Mouse (Mus musculus): ENCODE measurements around the gene Ank2. TPM values are rescaled to one million over a fixed set of nuclear protein-coding genes. Genes with fewer than 3 reads are reported as not detected.

Gene Ank2
- polyA plus RNA-seq, 1 experiment from 2014 or later = 37.0 TPM

DNA sequence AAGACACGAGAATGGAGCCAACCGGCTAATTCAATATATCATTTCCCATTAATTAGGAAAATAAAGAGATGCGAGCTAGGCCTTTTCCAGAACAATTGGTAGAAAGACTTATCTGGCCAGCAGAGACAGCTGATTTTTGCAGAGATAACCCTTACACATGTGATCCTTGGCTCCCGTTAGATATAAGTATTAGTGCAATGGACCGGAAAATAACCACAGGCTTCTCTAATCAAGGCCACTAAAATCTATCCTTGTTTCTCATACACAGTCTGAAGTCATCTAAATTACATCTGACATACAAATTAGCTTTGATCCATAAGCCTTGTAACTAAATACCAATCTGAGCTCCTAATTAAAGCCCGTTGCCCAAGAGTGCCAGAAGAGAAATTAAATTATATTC lies 181.5 kb downstream of the Ank2 start:
- Histone ChIP-seq H3K4me3 (ENCODE audit: low read depth, low read length) (no peak overlapping the region), H3K9me3 (ENCODE audit: control insufficient read depth, low read length) (no peaks in the 10 kb centered on the region), H3K27me3 (replicated peaks; ENCODE audit: control insufficient read depth, insufficient read depth, low read length) (no peaks in the 10 kb centered on the region), H3K36me3 (ENCODE audit: control insufficient read depth, insufficient read depth, low read length) (no peaks in the 10 kb centered on the region), H3K27ac (ENCODE audit: low read depth) (no peak overlapping the region), H3K4me1 (replicated peaks; ENCODE audit: control insufficient read depth, insufficient read depth, low read length) (no peaks in the 10 kb centered on the region), H3K4me2 (ENCODE audit: low read length) (no peak overlapping the region), H3K9ac (ENCODE audit: low read length) (no peak overlapping the region)
- ATAC-seq (replicated peaks; ENCODE audit: low FRiP score, low TSS enrichment, low read depth) (no peak), DNase-seq (ENCODE audit: low spot score) (no peak)
- WGBS = 87% methylated on average over 6 of the region's 6 CpGs

DNA sequence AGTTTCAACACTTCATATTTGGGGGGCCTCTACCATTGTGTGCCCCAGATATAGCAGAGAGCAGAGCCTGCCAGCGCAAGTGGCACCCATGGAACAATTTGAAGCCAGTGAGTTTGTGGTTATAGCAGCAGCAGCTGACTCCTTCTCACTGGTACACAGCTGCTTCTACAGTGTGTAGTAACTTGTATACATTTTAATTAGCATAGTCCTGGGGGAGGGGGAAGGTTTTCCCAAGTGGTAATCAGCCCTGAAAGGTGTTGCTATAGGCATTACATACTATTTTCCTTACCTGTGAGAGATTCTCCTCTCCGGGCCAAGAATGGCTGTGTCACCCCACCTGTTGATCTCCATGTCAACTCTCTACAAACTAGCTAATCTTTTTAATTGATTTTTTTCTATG lies 182.4 kb downstream of the Ank2 start:
- no peak overlapping the region for H3K4me3 ChIP-seq (ENCODE audit: low read depth, low read length)
- H3K36me3 ChIP-seq (ENCODE audit: control insufficient read depth, insufficient read depth, low read length) = no peaks in the 10 kb centered on the region
- ATAC-seq (replicated peaks; ENCODE audit: low FRiP score, low TSS enrichment, low read depth) (no peak), DNase-seq (ENCODE audit: low spot score) (no peak)
- no peak overlapping the region for H3K9ac ChIP-seq (ENCODE audit: low read length)
- 94% methylated on average over 2 of the region's 2 CpGs for WGBS
- no peaks in the 10 kb centered on the region for H3K9me3 ChIP-seq (ENCODE audit: control insufficient read depth, low read length)
- H3K4me1 ChIP-seq (replicated peaks; ENCODE audit: control insufficient read depth, insufficient read depth, low read length) = no peaks in the 10 kb centered on the region
- H3K27ac ChIP-seq (ENCODE audit: low read depth) = no peak overlapping the region
- no peaks in the 10 kb centered on the region for H3K27me3 ChIP-seq (replicated peaks; ENCODE audit: control insufficient read depth, insufficient read depth, low read length)
- no peak overlapping the region for H3K4me2 ChIP-seq (ENCODE audit: low read length)

DNA sequence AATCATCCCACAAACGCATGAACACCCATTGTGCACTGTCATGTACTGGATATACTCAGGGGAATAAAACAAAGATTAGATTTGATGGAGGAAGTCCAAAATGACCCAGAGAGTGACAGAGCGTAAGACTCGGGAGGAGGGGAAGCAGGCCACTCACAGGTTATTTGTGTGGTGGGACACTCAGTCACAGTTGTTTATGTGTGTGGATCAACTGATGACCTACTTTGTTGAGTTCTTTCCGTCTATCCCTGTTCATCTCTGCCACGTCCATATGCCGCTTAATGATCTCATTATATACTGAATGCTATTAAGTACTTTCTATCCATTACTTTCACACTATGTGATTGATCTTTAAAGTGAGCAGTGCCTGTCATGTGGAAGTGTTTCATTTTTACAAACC lies 187.6 kb downstream of the Ank2 start:
- Histone ChIP-seq H3K4me3 (ENCODE audit: low read depth, low read length) (no peak overlapping the region), H3K4me1 (replicated peaks; ENCODE audit: control insufficient read depth, insufficient read depth, low read length) (no peaks in the 10 kb centered on the region), H3K27ac (ENCODE audit: low read depth) (no peak overlapping the region), H3K36me3 (ENCODE audit: control insufficient read depth, insufficient read depth, low read length) (no peaks in the 10 kb centered on the region), H3K9me3 (ENCODE audit: control insufficient read depth, low read length) (no peaks in the 10 kb centered on the region), H3K27me3 (replicated peaks; ENCODE audit: control insufficient read depth, insufficient read depth, low read length) (no peaks in the 10 kb centered on the region), H3K9ac (ENCODE audit: low read length) (no peak overlapping the region), H3K4me2 (ENCODE audit: low read length) (no peak overlapping the region)
- DNase-seq (ENCODE audit: low spot score) (no peak), ATAC-seq (replicated peaks; ENCODE audit: low FRiP score, low TSS enrichment, low read depth) (no peak)
- WGBS = 76% methylated on average over 6 of the region's 6 CpGs

DNA sequence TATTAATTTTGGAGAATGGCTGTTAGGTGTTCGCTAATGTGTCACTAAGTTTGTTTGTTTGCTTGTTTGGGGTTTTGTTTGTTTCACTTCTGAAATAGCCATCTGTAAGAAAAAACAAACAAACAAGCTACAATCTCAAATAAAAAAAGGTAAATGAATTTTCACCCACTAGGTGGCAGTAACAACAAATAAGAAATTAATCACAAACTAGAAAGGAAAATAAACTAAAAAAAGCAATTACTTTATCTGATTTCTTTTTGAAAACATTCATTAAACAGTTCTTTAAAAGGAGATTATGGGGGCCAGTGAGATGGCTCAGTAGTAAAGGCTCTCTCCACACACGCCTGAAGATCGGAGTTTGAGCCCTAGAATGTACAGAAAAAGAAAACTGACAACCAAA lies 189.1 kb downstream of the Ank2 start:
- no peak overlapping the region for H3K27ac ChIP-seq (ENCODE audit: low read depth)
- no peak overlapping the region for H3K9ac ChIP-seq (ENCODE audit: low read length)
- no peak overlapping the region for H3K4me2 ChIP-seq (ENCODE audit: low read length)
- no peaks in the 10 kb centered on the region for H3K9me3 ChIP-seq (ENCODE audit: control insufficient read depth, low read length)
- no peaks in the 10 kb centered on the region for H3K4me1 ChIP-seq (replicated peaks; ENCODE audit: control insufficient read depth, insufficient read depth, low read length)
- H3K4me3 ChIP-seq (ENCODE audit: low read depth, low read length) = no peak overlapping the region
- H3K27me3 ChIP-seq (replicated peaks; ENCODE audit: control insufficient read depth, insufficient read depth, low read length) = no peaks in the 10 kb centered on the region
- DNase-seq (ENCODE audit: low spot score) (no peak), ATAC-seq (replicated peaks; ENCODE audit: low FRiP score, low TSS enrichment, low read depth) (no peak)
- WGBS = 83% methylated on average over 3 of the region's 3 CpGs
- no peaks in the 10 kb centered on the region for H3K36me3 ChIP-seq (ENCODE audit: control insufficient read depth, insufficient read depth, low read length)

DNA sequence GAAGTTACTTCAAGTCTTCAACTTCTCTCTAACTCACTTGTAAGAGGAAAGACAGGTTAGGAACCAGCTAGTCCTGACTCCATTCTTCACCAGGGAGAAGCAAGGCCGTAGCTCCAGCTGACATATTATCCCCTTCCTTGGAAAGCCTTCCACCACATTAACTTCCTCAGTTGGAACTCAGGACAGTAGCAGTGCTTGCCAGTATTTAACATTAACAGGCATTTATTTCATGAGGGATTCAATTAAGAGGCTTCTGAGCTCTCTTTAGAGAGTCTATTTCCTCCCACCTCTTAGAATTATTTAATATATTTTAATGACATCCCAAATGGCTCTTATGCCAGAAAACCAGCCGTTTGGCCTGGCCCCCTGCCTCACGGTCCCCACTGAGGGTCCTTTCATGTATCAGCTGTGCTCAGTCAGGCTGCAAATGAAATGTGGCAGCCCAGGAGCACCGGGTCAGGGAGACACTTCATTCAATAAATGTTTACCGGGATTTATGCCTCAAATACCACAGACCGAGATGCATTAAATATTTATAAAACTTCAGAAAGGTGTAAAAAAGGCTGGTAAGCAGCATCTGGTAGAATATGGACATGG lies 195.1 kb downstream of the Ank2 start:
- ATAC-seq (replicated peaks; ENCODE audit: low FRiP score, low TSS enrichment, low read depth) (no peak), DNase-seq (ENCODE audit: low spot score) (no peak)
- no peaks in the 10 kb centered on the region for H3K4me1 ChIP-seq (replicated peaks; ENCODE audit: control insufficient read depth, insufficient read depth, low read length)
- no peak overlapping the region for H3K9ac ChIP-seq (ENCODE audit: low read length)
- H3K27me3 ChIP-seq (replicated peaks; ENCODE audit: control insufficient read depth, insufficient read depth, low read length) = no peaks in the 10 kb centered on the region
- H3K9me3 ChIP-seq (ENCODE audit: control insufficient read depth, low read length) = no peaks in the 10 kb centered on the region
- H3K27ac ChIP-seq (ENCODE audit: low read depth) = no peak overlapping the region
- no peaks in the 10 kb centered on the region for H3K36me3 ChIP-seq (ENCODE audit: control insufficient read depth, insufficient read depth, low read length)
- WGBS = 51% methylated on average over 6 of the region's 6 CpGs
- H3K4me3 ChIP-seq (ENCODE audit: low read depth, low read length) = no peak overlapping the region
- no peak overlapping the region for H3K4me2 ChIP-seq (ENCODE audit: low read length)

DNA sequence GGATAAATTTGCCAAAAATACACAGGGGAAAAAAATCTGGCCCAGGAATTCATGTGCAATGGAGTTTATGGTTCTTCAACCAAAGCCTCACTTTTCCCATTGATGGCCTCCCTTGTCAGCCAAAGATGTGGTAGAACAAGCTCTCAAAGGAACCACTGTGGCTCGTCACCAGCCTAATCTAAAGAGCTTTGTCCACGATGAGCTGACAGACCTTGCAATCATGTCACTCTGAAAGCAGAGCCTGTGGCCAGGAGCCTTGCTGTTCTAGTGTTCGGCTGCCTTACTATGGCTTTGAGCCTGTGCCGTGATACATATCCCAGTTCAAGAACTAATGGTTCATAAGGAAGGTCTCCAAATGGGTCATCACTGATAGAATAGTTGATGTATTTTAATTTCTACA lies 196.1 kb downstream of the Ank2 start:
- DNase-seq (ENCODE audit: low spot score) (no peak), ATAC-seq (replicated peaks; ENCODE audit: low FRiP score, low TSS enrichment, low read depth) (no peak)
- no peak overlapping the region for H3K4me3 ChIP-seq (ENCODE audit: low read depth, low read length)
- no peaks in the 10 kb centered on the region for H3K9me3 ChIP-seq (ENCODE audit: control insufficient read depth, low read length)
- no peak overlapping the region for H3K9ac ChIP-seq (ENCODE audit: low read length)
- no peak overlapping the region for H3K4me2 ChIP-seq (ENCODE audit: low read length)
- H3K4me1 ChIP-seq (replicated peaks; ENCODE audit: control insufficient read depth, insufficient read depth, low read length) = no peaks in the 10 kb centered on the region
- no peak overlapping the region for H3K27ac ChIP-seq (ENCODE audit: low read depth)
- H3K36me3 ChIP-seq (ENCODE audit: control insufficient read depth, insufficient read depth, low read length) = no peaks in the 10 kb centered on the region
- WGBS = 83% methylated on average over 4 of the region's 4 CpGs
- H3K27me3 ChIP-seq (replicated peaks; ENCODE audit: control insufficient read depth, insufficient read depth, low read length) = no peaks in the 10 kb centered on the region

GRCm38 (mm10) chr3:127300790-127301189 lies 198.4 kb downstream of the Ank2 start:
- no peaks in the 10 kb centered on the region for H3K27me3 ChIP-seq (replicated peaks; ENCODE audit: control insufficient read depth, insufficient read depth, low read length)
- DNase-seq (ENCODE audit: low spot score) (no peak), ATAC-seq (replicated peaks; ENCODE audit: low FRiP score, low TSS enrichment, low read depth) (no peak)
- no peaks in the 10 kb centered on the region for H3K4me1 ChIP-seq (replicated peaks; ENCODE audit: control insufficient read depth, insufficient read depth, low read length)
- H3K9me3 ChIP-seq (ENCODE audit: control insufficient read depth, low read length) = no peaks in the 10 kb centered on the region
- no peak overlapping the region for H3K4me3 ChIP-seq (ENCODE audit: low read depth, low read length)
- H3K27ac ChIP-seq (ENCODE audit: low read depth) = no peak overlapping the region
- no peaks in the 10 kb centered on the region for H3K36me3 ChIP-seq (ENCODE audit: control insufficient read depth, insufficient read depth, low read length)
- no peak overlapping the region for H3K4me2 ChIP-seq (ENCODE audit: low read length)
- no peak overlapping the region for H3K9ac ChIP-seq (ENCODE audit: low read length)

DNA sequence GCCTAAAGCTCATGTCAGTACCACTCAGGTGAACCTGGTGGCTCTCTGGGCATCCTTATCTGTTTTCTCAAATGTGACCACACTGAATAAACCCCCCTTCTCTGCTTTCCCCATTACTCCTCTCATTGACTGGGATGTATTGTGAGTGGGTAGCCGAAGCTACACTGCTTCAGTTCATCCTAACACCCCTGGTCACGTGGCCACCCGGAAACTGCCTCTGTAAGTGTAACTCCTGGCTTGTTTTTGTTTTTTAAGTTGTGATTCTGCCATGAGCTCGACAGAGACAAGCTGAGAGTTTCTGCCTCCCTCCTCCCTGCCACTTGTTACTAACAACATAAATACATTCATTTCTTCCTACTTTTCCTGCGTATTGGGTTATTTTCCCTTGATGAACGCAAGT lies 203.2 kb downstream of the Ank2 start:
- Histone ChIP-seq H3K27me3 (replicated peaks; ENCODE audit: control insufficient read depth, insufficient read depth, low read length) (no peaks in the 10 kb centered on the region), H3K9me3 (ENCODE audit: control insufficient read depth, low read length) (no peaks in the 10 kb centered on the region), H3K36me3 (ENCODE audit: control insufficient read depth, insufficient read depth, low read length) (no peaks in the 10 kb centered on the region), H3K27ac (ENCODE audit: low read depth) (no peak overlapping the region), H3K4me1 (replicated peaks; ENCODE audit: control insufficient read depth, insufficient read depth, low read length) (no peaks in the 10 kb centered on the region), H3K4me2 (ENCODE audit: low read length) (no peak overlapping the region), H3K9ac (ENCODE audit: low read length) (no peak overlapping the region), H3K4me3 (ENCODE audit: low read depth, low read length) (no peak overlapping the region)
- ATAC-seq (replicated peaks; ENCODE audit: low FRiP score, low TSS enrichment, low read depth) (no peak), DNase-seq (ENCODE audit: low spot score) (no peak)
- WGBS = 65% methylated on average over 6 of the region's 6 CpGs

- H3K9me3 ChIP-seq (ENCODE audit: control insufficient read depth, low read length) = no peaks in the 10 kb centered on the region
- DNase-seq (ENCODE audit: low spot score) (no peak), ATAC-seq (replicated peaks; ENCODE audit: low FRiP score, low TSS enrichment, low read depth) (no peak)
- H3K4me3 ChIP-seq (ENCODE audit: low read depth, low read length) = no peak overlapping the region
- no peak overlapping the region for H3K9ac ChIP-seq (ENCODE audit: low read length)
- H3K4me1 ChIP-seq (replicated peaks; ENCODE audit: control insufficient read depth, insufficient read depth, low read length) = no peaks in the 10 kb centered on the region
- H3K27me3 ChIP-seq (replicated peaks; ENCODE audit: control insufficient read depth, insufficient read depth, low read length) = no peaks in the 10 kb centered on the region
- no peak overlapping the region for H3K4me2 ChIP-seq (ENCODE audit: low read length)
- H3K36me3 ChIP-seq (ENCODE audit: control insufficient read depth, insufficient read depth, low read length) = no peaks in the 10 kb centered on the region
- 79% methylated on average over 9 of the region's 9 CpGs for WGBS
- H3K27ac ChIP-seq (ENCODE audit: low read depth) = no peak overlapping the region
Measured at GRCm38 (mm10) chr3:127294610-127295349, 204.4 kb downstream of the Ank2 start.
